Mouse (Mus musculus) heart, adult 2 months (tissue): Measurements from ENCODE around the gene Fkbp3.

ENCODE experiments used
- EP300 ChIP-seq: fragments of 200-500 bp; IDR thresholded peaks from 2 replicates; pipeline ENCODE4 v1.6.1; 2011; ENCODE audit warnings: low read depth, low read length, control low read depth; ENCODE audit not compliant: insufficient read depth
- POLR2A ChIP-seq: fragments of 200-500 bp; IDR thresholded peaks from 2 replicates; pipeline ENCODE4 v1.6.1; 2011; ENCODE audit warnings: mild to moderate bottlenecking, low read depth, low read length, control low read depth; ENCODE audit not compliant: insufficient read depth

- TF ChIP-seq EP300 (no peak), POLR2A (no peak)
Observed at GRCm38 (mm10) chr12:65035839-65036189, 38.0 kb downstream of the Fkbp3 start.
